Mouse (Mus musculus): ENCODE measurements around the gene Hist1h4k. TPM values are rescaled to one million over a fixed set of nuclear protein-coding genes. Genes with fewer than 3 reads are reported as not detected.
"Not testable (repeated sequence)": the region's sequence is repeated elsewhere in the genome, so short reads cannot be mapped to it uniquely, and the experiment has no call there.

Hist1h4k gene
- total and polyA plus RNA-seq, 2 experiments: 3.6 to 41.2 TPM

DNA sequence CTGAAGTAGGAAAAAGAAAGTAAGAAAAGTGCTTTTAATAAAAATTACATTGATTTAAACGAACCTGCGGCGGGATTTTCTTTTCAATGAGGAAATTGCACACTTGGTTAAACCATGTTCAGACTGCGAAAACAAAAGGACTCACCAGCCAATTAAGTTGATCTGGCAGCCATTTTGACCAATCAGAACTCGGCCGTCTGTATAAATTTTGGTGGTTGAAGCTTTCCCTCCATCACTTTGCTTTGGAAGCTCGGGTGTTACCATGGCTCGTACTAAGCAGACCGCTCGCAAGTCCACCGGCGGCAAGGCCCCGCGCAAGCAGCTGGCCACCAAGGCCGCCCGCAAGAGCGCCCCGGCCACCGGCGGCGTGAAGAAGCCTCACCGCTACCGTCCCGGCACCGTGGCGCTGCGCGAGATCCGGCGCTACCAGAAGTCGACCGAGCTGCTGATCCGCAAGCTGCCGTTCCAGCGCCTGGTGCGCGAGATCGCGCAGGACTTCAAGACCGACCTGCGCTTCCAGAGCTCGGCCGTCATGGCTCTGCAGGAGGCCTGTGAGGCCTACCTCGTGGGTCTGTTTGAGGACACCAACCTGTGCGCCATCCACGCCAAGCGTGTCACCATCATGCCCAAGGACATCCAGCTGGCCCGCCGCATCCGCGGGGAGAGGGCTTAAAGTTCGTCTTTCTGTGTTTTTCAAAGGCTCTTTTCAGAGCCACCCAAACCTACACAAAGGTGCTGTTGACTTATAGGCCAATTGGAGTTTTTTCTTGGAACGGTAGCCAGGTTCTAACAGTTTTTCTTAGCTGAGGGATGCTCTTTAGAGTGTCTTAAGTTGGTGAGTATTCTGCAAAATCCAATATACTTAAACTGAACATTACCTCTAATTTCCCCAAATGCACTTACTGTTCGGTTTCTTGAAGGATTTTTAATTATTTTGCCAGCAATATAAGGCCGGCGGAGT, 32.6 kb downstream of the Hist1h4k start, which contains the start of gene Hist1h3h:
TSS of gene Hist1h3h (plus strand) at position 263 of the 961 bp plus-strand sequence.
- WGBS: 7% methylated on average over 32 of the region's 56 CpGs
- Histone ChIP-seq H3K27ac (replicated peaks; ENCODE audit: insufficient read depth, low read depth, low read length) (0 out of 2 replicates have a peak within 1 kb of the TSS, but pooled peaks have one; percentile 30), H3K4me1 (ENCODE audit: control insufficient read depth, insufficient read depth, low read length) (peaks cover 20% of the 10 kb centered on the region), H3K4me3 (ENCODE audit: insufficient read depth, low read depth, low read length) (peak within 1 kb of the TSS; percentile 46)
- TF ChIP-seq POLR2A (IDR thresholded peaks at IDR 0.05; ENCODE audit: extremely low read depth, insufficient read depth, low read length): 0 out of 2 replicates have a peak, but pooled peaks have one; percentile 17
- not testable (repeated sequence) for H3K27me3 ChIP-seq (ENCODE audit: control insufficient read depth, insufficient read depth, low read length); H3K9ac ChIP-seq (ENCODE audit: low read depth, low read length); H3K36me3 ChIP-seq (ENCODE audit: control insufficient read depth, insufficient read depth, low read length); H3K79me2 ChIP-seq (ENCODE audit: control insufficient read depth, insufficient read depth, low read length)
- DNase-seq (ENCODE audit: extremely low read depth, low read depth, low spot score): peak; percentile 68

DNA sequence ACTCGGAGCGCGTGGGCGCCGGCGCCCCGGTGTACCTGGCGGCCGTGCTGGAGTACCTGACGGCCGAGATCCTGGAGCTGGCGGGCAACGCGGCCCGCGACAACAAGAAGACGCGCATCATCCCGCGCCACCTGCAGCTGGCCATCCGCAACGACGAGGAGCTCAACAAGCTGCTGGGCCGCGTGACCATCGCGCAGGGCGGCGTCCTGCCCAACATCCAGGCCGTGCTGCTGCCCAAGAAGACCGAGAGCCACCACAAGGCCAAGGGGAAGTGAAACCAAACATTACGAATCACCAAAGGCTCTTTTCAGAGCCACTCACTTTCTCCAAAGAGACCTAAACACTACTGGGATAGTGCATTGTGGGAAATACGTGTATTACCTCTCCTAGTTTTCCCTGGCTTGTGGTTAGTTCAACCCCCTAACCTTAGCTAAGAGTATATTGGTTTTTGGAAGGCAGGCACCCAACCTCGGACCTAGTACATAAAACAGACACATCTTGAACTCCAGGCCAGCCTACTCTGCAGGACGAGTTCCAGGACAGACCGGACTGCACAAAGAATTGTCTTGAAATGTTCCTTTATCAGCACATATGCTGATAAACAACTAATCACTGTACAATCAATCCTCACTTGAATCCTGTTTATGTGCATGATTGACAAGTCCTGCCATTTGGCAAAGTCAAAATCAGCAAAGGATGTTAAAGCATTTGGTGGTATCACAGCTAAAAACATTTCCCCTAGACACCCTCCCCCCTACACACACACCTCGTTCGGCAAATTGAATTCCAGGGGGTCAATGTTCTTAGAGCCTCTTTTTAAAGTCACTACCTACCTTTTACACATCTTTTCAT, 33.5 kb downstream of the Hist1h4k start:
- Histone ChIP-seq H3K4me1 (ENCODE audit: control insufficient read depth, insufficient read depth, low read length) (peaks cover 16% of the 10 kb centered on the region), H3K27ac (replicated peaks; ENCODE audit: insufficient read depth, low read depth, low read length) (0 out of 2 replicates have a peak overlapping the region, but pooled peaks have one; percentile 30), H3K4me3 (ENCODE audit: insufficient read depth, low read depth, low read length) (peak overlapping the region; percentile 54)
- not testable (repeated sequence) for H3K79me2 ChIP-seq (ENCODE audit: control insufficient read depth, insufficient read depth, low read length); H3K36me3 ChIP-seq (ENCODE audit: control insufficient read depth, insufficient read depth, low read length); H3K27me3 ChIP-seq (ENCODE audit: control insufficient read depth, insufficient read depth, low read length); H3K9ac ChIP-seq (ENCODE audit: low read depth, low read length)
- 0 out of 2 replicates have a peak, but pooled peaks have one; percentile 1 for TF ChIP-seq POLR2A (IDR thresholded peaks at IDR 0.05; ENCODE audit: extremely low read depth, insufficient read depth, low read length)
- peak; percentile 10 for DNase-seq (ENCODE audit: extremely low read depth, low read depth, low spot score)
- under 1% methylated on average over 15 of the region's 38 CpGs for WGBS

DNA sequence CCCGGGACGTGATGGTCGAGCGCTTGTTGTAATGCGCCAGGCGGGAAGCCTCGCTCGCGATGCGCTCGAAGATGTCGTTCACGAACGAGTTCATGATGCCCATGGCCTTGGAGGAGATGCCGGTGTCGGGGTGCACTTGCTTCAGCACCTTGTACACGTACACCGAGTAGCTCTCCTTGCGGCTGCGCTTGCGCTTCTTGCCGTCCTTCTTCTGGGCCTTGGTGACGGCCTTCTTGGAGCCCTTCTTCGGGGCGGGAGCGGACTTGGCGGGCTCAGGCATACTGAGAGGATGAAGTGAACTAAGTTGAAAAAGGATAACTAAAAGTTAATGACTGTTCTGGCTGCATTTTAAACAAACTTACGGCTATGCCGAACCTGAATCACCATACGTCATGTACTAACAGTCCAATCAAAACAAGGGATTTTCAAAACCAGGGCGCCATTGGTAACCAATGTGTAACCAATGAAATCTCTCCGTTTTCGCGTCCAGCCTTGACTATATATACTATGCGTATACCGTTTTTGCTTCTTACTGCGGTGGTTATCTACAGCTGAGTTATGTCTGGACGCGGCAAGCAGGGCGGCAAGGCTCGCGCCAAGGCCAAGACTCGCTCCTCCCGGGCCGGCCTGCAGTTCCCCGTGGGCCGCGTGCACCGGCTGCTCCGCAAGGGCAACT, 34.3 kb downstream of the Hist1h4k start, which contains the start of the genes Hist1h2bl and Hist1h2ai:
TSS of gene Hist1h2bl (minus strand) at position 280 of the 676 bp plus-strand sequence.
TSS of gene Hist1h2ai (plus strand) at position 559 of the 676 bp plus-strand sequence.
- not testable (repeated sequence) for H3K27me3 ChIP-seq (ENCODE audit: control insufficient read depth, insufficient read depth, low read length); H3K36me3 ChIP-seq (ENCODE audit: control insufficient read depth, insufficient read depth, low read length); H3K79me2 ChIP-seq (ENCODE audit: control insufficient read depth, insufficient read depth, low read length)
- H3K4me3 ChIP-seq (ENCODE audit: insufficient read depth, low read depth, low read length): peak within 1 kb of the TSS; percentile 54
- WGBS: 2% methylated on average over 36 of the region's 50 CpGs
- peak; percentile 40; the same call in 1 of the 2 replicates for TF ChIP-seq POLR2A (IDR thresholded peaks at IDR 0.05; ENCODE audit: extremely low read depth, insufficient read depth, low read length)
- peaks cover 12% of the 10 kb centered on the region for H3K4me1 ChIP-seq (ENCODE audit: control insufficient read depth, insufficient read depth, low read length)
- H3K27ac ChIP-seq (replicated peaks; ENCODE audit: insufficient read depth, low read depth, low read length): 0 out of 2 replicates have a peak within 1 kb of the TSS, but pooled peaks have one; percentile 30
- 0 out of 2 replicates have a peak within 1 kb of the TSS, but pooled peaks have one; percentile 12 for H3K9ac ChIP-seq (ENCODE audit: low read depth, low read length)
- DNase-seq (ENCODE audit: extremely low read depth, low read depth, low spot score): peak; percentile 75

DNA sequence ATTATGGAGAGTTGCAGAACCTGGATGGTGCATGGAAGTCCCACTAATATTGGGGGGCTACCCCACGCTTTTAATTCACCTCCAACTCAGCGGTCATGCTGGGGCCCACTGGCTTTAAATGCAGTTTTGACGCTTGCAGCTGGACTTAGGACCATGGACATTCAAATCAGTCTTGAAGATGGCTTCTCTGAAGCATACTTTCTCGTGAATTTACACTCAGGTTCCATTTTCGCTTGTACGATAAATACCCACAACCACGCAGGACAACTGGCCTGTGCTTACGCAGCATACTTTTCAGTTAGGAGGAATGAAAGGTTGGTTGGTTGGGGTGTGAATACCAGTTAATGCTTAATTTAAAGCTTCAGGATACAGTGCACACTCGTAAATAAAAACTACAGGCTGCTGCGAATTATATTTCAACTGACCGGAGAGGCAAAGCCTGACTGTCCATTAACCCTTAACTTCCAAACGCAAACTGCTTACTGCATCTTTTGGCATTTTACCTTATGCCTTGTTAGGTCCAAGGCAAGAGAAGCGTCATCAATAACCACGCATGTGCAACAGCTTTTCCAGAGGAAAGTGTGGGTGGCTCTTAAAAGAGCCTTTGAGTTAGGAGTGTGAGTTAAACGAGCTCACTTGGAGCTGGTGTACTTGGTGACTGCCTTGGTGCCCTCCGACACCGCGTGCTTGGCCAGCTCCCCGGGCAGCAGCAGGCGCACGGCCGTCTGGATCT, 35.0 kb downstream of the Hist1h4k start:
- WGBS: under 1% methylated on average over 22 of the region's 22 CpGs
- H3K79me2 ChIP-seq (ENCODE audit: control insufficient read depth, insufficient read depth, low read length): no peaks in the 10 kb centered on the region
- TF ChIP-seq CTCF (IDR thresholded peaks at IDR 0.05; ENCODE audit: low read depth, low read length) (no peak), POLR2A (IDR thresholded peaks at IDR 0.05; ENCODE audit: extremely low read depth, insufficient read depth, low read length) (no peak)
- 0 out of 2 replicates have a peak overlapping the region, but pooled peaks have one; percentile 12 for H3K9ac ChIP-seq (ENCODE audit: low read depth, low read length)
- no peak for DNase-seq (ENCODE audit: extremely low read depth, low read depth, low spot score)
- H3K4me3 ChIP-seq (ENCODE audit: insufficient read depth, low read depth, low read length): peak overlapping the region; percentile 27
- H3K27ac ChIP-seq (replicated peaks; ENCODE audit: insufficient read depth, low read depth, low read length): no peak overlapping the region
- no peaks in the 10 kb centered on the region for H3K36me3 ChIP-seq (ENCODE audit: control insufficient read depth, insufficient read depth, low read length)
- peaks cover 11% of the 10 kb centered on the region for H3K4me1 ChIP-seq (ENCODE audit: control insufficient read depth, insufficient read depth, low read length)
- H3K27me3 ChIP-seq (ENCODE audit: control insufficient read depth, insufficient read depth, low read length): no peaks in the 10 kb centered on the region

DNA sequence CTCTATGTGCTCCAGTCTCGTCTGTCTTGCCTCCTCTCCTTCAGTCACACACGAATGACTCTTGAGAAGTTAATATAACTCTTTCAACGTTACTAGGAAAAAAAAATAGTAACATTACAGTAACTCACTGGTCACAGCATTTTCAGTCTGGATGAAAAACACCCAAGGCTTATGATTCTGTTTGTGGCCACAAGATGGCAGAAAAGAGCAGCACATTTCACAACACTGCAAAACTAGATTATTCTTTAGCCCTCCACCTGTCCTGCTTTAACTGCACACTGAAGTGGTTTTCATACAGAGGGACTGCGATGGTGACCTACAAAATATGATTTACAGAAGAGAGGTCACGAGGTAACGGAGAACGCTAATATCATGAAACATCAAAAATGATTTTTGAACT, 35.6 kb downstream of the Hist1h4k start:
- H3K4me3 ChIP-seq (ENCODE audit: insufficient read depth, low read depth, low read length): no peak overlapping the region
- H3K4me1 ChIP-seq (ENCODE audit: control insufficient read depth, insufficient read depth, low read length): peaks cover 11% of the 10 kb centered on the region
- no peaks in the 10 kb centered on the region for H3K79me2 ChIP-seq (ENCODE audit: control insufficient read depth, insufficient read depth, low read length)
- TF ChIP-seq CTCF (IDR thresholded peaks at IDR 0.05; ENCODE audit: low read depth, low read length) (peak; percentile 62), POLR2A (IDR thresholded peaks at IDR 0.05; ENCODE audit: extremely low read depth, insufficient read depth, low read length) (no peak)
- H3K9ac ChIP-seq (ENCODE audit: low read depth, low read length): no peak overlapping the region
- H3K36me3 ChIP-seq (ENCODE audit: control insufficient read depth, insufficient read depth, low read length): no peaks in the 10 kb centered on the region
- WGBS: 2% methylated on average over 7 of the region's 7 CpGs
- H3K27ac ChIP-seq (replicated peaks; ENCODE audit: insufficient read depth, low read depth, low read length): no peak overlapping the region
- DNase-seq (ENCODE audit: extremely low read depth, low read depth, low spot score): peak; percentile 56
- no peaks in the 10 kb centered on the region for H3K27me3 ChIP-seq (ENCODE audit: control insufficient read depth, insufficient read depth, low read length)

Measured in liver, adult 2 months (tissue).